Mouse (Mus musculus): ENCODE results near the gene Cebpg. TPM values are rescaled to one million over a fixed set of nuclear protein-coding genes. Genes with fewer than 3 reads are reported as not detected.

Cebpg gene
- polyA plus RNA-seq, 1 experiment, result 32.3 TPM

DNA sequence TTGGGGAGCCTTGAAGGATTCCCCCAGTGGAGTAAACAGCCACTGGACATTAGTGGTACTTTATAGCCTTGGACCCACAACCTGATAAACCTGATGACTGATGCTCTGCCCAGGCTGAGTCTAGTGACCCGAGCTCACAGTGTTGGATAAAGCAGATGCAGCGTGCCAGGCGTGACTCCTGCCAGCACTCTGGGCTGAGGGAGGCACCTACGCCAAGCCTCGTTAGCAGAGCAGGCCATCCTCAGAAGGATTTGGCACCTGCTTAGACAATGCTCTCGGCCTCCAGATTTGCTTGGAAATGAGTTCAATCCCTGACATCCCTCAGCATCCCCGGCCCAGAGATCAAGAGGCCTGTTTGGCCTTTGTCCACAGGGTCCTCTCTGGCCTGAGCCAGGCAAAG is 49.7 kb downstream of the Cebpg start:
- TF ChIP-seq GATA1 (IDR thresholded peaks at IDR 0.05; ENCODE audit: low read length), result no peak

DNA sequence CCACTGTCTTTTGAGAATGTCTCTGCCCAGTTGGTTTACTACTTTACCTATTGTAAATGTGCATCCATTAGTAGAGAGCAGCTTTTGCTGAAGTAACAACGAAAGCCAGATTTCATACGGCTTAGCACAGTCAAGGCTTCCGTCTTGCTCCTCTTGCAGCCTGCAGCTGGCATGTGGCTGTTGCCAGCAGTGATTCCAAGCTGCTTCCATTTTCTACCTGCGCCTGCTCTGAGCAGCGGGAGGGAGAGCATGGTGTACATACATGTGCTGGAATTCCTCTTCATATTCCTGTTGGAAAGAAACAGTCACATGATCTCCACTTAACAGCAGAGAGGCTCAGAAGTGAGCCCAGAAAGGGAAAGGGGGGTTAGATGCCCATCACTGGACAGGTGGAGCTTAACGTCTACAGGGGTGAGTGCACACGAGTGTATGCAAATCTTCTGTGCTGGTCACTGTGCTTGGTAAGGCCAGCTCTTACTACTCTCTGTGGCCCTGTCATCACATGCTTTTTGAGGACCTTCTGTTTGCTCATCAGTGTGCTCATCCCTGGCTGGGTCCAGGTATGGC is 53.1 kb downstream of the Cebpg start:
- no peak for TF ChIP-seq GATA1 (IDR thresholded peaks at IDR 0.05; ENCODE audit: low read length)

DNA sequence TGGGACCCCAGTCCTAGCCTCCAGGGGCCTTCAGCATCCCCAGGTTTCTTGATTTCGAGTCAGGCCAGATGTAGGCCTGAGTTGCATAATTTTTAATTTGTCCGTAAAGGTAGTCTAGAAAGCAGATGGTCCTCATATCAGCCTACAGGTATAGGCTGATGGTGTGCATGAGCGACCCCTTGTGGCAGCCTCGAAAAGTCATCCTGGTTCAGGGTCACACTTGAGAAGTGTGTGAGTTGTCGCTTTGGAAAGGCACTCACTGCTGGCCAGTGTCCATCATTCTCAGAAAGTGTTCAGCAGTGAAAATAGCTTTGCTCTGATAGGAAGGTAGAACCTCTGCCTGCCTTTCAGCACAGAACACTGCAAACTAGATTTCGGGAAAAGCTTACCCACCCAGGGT is 55.5 kb downstream of the Cebpg start:
- no peak for TF ChIP-seq GATA1 (IDR thresholded peaks at IDR 0.05; ENCODE audit: low read length)

Other genes with a start within 250 kb of the Cebpg start
- not detected in 2 replicates for gene Chst8, start 243.9 kb downstream of the Cebpg start, polyA plus RNA-seq (2012)
- 15.6 and 17.7 TPM in 2 replicates for gene Pepd, start 144.2 kb downstream of the Cebpg start, polyA plus RNA-seq (2012)
- not detected in 2 replicates for gene Cebpa, start 62.7 kb upstream of the Cebpg start, polyA plus RNA-seq (2012)
- not detected in 2 replicates for gene Slc7a10, start 129.8 kb upstream of the Cebpg start, polyA plus RNA-seq (2012)
- not detected in 2 replicates for gene Lrp3, start 158.9 kb upstream of the Cebpg start, polyA plus RNA-seq (2012)